Mouse (Mus musculus): ENCODE measurements around the gene Cd81.

DNA sequence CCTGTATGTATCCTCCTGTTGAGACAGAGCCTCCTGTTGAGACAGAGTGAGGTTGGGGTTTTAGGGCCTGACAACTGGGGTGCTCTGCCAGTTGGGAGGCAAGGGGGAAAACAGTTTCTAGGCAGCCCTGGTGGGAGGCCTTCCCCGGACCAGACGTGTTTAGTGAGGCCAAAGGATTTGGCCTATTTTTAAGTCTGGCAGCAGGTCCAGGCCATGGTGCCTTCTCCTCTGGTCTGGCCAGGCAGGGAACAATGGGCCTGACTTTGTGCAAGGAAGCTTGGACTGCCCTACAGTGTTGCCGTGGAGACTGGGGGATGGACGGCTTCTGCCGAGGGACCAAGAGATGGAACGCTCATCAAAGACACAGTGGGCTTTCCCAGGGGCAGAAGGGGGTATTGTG lies 11.7 kb downstream of the Cd81 start:
- TF ChIP-seq CTCF (IDR thresholded peaks at IDR 0.05; ENCODE audit: low read depth, low read length) = no peak
- TF ChIP-seq POLR2A (IDR thresholded peaks at IDR 0.05; ENCODE audit: extremely low read depth, insufficient read depth, low read length) = no peak

Data from liver, adult 2 months (tissue).